Mouse (Mus musculus) CD4-positive, CD25-positive, alpha-beta regulatory T cell, adult 4 months (primary cell): ENCODE measurements around the gene Hip1. TPM values are rescaled to one million over a fixed set of nuclear protein-coding genes. Genes with fewer than 3 reads are reported as not detected.

Source experiments
- ATAC-seq: one replicate; pipeline ENCODE4 v1.8.0; 2017
- polyA plus RNA-seq, 2 experiments: library from polyadenylated mRNA; unstranded; fragments of 100-300 nt; shearing (Covaris generic); gene quantifications; one replicate each; pipeline ENCODE4 v1.2.1; 2017

Gene Hip1
- 1 to 10 TPM; 5.4 to 7.4 TPM for polyA plus RNA-seq

- ATAC-seq = peak; percentile 97
Observed at GRCm38 (mm10) chr5:135544865-135545797, at the start of gene Hip1. Hip1 (minus strand) TSS chr5:135545120.

- no peak for ATAC-seq
Observed at GRCm38 (mm10) chr5:135589996-135590784, 45.3 kb upstream of the Hip1 start.

GRCm38 (mm10) chr5:135587764-135588163, 42.8 kb upstream of the Hip1 start:
- no peak for ATAC-seq

GRCm38 (mm10) chr5:135585691-135586090, 40.8 kb upstream of the Hip1 start:
- no peak for ATAC-seq

- no peak for ATAC-seq
Observed at GRCm38 (mm10) chr5:135582330-135582729, 37.4 kb upstream of the Hip1 start.

GRCm38 (mm10) chr5:135579331-135579751, 34.4 kb upstream of the Hip1 start:
- no peak for ATAC-seq

- ATAC-seq = no peak
Observed at GRCm38 (mm10) chr5:135576055-135576454, 31.1 kb upstream of the Hip1 start.

- no peak for ATAC-seq
Observed at GRCm38 (mm10) chr5:135573006-135573405, 28.1 kb upstream of the Hip1 start, which contains the start of gene Ccl24. Ccl24 (minus strand) TSS chr5:135573049.

GRCm38 (mm10) chr5:135568698-135569097, 23.8 kb upstream of the Hip1 start:
- ATAC-seq = no peak

GRCm38 (mm10) chr5:135567556-135568265, 22.8 kb upstream of the Hip1 start:
- ATAC-seq = no peak

- ATAC-seq = no peak
Observed at GRCm38 (mm10) chr5:135563469-135563868, 18.5 kb upstream of the Hip1 start, which contains the start of gene Ccl26. Ccl26 (minus strand) TSS chr5:135563569.

- no peak for ATAC-seq
Observed at GRCm38 (mm10) chr5:135557671-135558070, 12.8 kb upstream of the Hip1 start.

- ATAC-seq = no peak
Observed at GRCm38 (mm10) chr5:135557051-135557450, 12.1 kb upstream of the Hip1 start.

- ATAC-seq = no peak
Observed at GRCm38 (mm10) chr5:135556259-135556658, 11.3 kb upstream of the Hip1 start.

GRCm38 (mm10) chr5:135551591-135551990, 6.7 kb upstream of the Hip1 start:
- no peak for ATAC-seq

- ATAC-seq = no peak
Observed at GRCm38 (mm10) chr5:135550910-135551309, 6.0 kb upstream of the Hip1 start.

GRCm38 (mm10) chr5:135547990-135548389, 3.1 kb upstream of the Hip1 start:
- ATAC-seq = no peak

GRCm38 (mm10) chr5:135544032-135544558, 825 bp downstream of the Hip1 start:
- no peak for ATAC-seq

GRCm38 (mm10) chr5:135537794-135538214, 7.1 kb downstream of the Hip1 start:
- peak; percentile 64 for ATAC-seq

GRCm38 (mm10) chr5:135537326-135537725, 7.6 kb downstream of the Hip1 start:
- ATAC-seq = peak; percentile 93

- no peak for ATAC-seq
Observed at GRCm38 (mm10) chr5:135535867-135536266, 9.1 kb downstream of the Hip1 start.

GRCm38 (mm10) chr5:135533431-135533830, 11.5 kb downstream of the Hip1 start:
- no peak for ATAC-seq
